Mouse (Mus musculus) thymus, adult 2 months (tissue): Measurements from ENCODE around the gene Cabcoco1.

Source experiments
- CTCF ChIP-seq: fragments of 200-500 bp; IDR thresholded peaks from 2 replicates; pipeline ENCODE4 v1.5.1; 2012; ENCODE audit warnings: mild to moderate bottlenecking, control low read depth, low read length, moderate library complexity, borderline replicate concordance; ENCODE audit not compliant: control insufficient read depth, poor library complexity, insufficient read depth; ENCODE audit errors: extremely low read depth
- POLR2A ChIP-seq: fragments of 200-500 bp; IDR thresholded peaks from 2 replicates; pipeline ENCODE4 v1.6.1; 2012; ENCODE audit warnings: mild to moderate bottlenecking, low read length, control low read depth, moderate library complexity; ENCODE audit not compliant: control insufficient read depth, poor library complexity, insufficient read depth; ENCODE audit errors: extremely low read depth

GRCm38 (mm10) chr10:68507741-68508140 lies 34.0 kb downstream of the Cabcoco1 start:
- no peak for TF ChIP-seq POLR2A
- TF ChIP-seq CTCF = no peak
